Mouse (Mus musculus) midbrain, embryonic 16.5 days (tissue): ENCODE measurements around the gene Pgm1. TPM values are rescaled to one million over a fixed set of nuclear protein-coding genes. Genes with fewer than 3 reads are reported as not detected.

Experiments used
- ATAC-seq: fragments of 200-750 bp; cut with Nextera tagmentation; 2 replicates; pipeline ENCODE4 v1.8.0; 2017; ENCODE audit warnings: moderate TSS enrichment
- H3K27ac ChIP-seq: fragments of 300-500 bp; sonication (generic); 2 replicates; pipeline ENCODE4 v1.5.1; 2014; ENCODE audit warnings: mild to moderate bottlenecking, low read length, mixed read lengths
- H3K27me3 ChIP-seq: fragments of 300-500 bp; sonication (generic); 2 replicates; pipeline ENCODE4 v1.6.1; 2014; ENCODE audit warnings: low read depth, low read length, mixed read lengths; ENCODE audit not compliant: control insufficient read depth, insufficient read depth
- H3K36me3 ChIP-seq: fragments of 300-500 bp; sonication (generic); 2 replicates; pipeline ENCODE4 v1.6.1; 2014; ENCODE audit warnings: mild to moderate bottlenecking, low read length, moderate library complexity, mixed read lengths; ENCODE audit not compliant: control insufficient read depth, insufficient read depth
- H3K4me1 ChIP-seq: fragments of 300-500 bp; sonication (generic); 2 replicates; pipeline ENCODE4 v1.6.1; 2014; ENCODE audit warnings: mild to moderate bottlenecking, low read length, mixed read lengths; ENCODE audit not compliant: control insufficient read depth, insufficient read depth
- H3K4me2 ChIP-seq: fragments of 300-500 bp; sonication (generic); 2 replicates; pipeline ENCODE4 v1.6.1; 2014; ENCODE audit warnings: mild to moderate bottlenecking, low read length, mixed read lengths
- H3K4me3 ChIP-seq: fragments of 300-500 bp; sonication (generic); 2 replicates; pipeline ENCODE4 v1.5.1; 2014; ENCODE audit warnings: low read depth, mild to moderate bottlenecking, low read length, moderate library complexity, mixed read lengths
- H3K9ac ChIP-seq: fragments of 300-500 bp; sonication (generic); 2 replicates; pipeline ENCODE4 v1.6.1; 2014; ENCODE audit warnings: low read depth, low read length, mixed read lengths
- H3K9me3 ChIP-seq: fragments of 300-500 bp; sonication (generic); replicated peaks from 2 replicates; pipeline ENCODE4 v1.6.1; 2014; ENCODE audit warnings: mild to moderate bottlenecking, low read length, mixed read lengths; ENCODE audit not compliant: control insufficient read depth, poor library complexity, severe bottlenecking
- WGBS: fragments of 180-500 bp; shearing (Covaris S2); extraction: QIAGEN DNeasy Blood & Tissue Kit; methylation state at CpG from one replicate; pipeline ENCODE4 v1.1.7; 2014; 5-methylcytosine and 5-hydroxymethylcytosine counted together
- polyA plus RNA-seq: library from polyadenylated mRNA; unstranded; fragments of >200 nt; fragmentation: Nextera tagmentation; extraction: Ambion mirVana; gene quantifications from 2 replicates; pipeline ENCODE4 v1.2.1, GENCODE M21; 2015

The Pgm1 gene
- polyA plus RNA-seq, 1 experiment from 2014 or later: 91.5 TPM

GRCm38 (mm10) chr4:99970097-99970496 lies 40.9 kb downstream of the Pgm1 start:
- Histone ChIP-seq H3K4me2 (no peak overlapping the region), H3K4me3 (no peak overlapping the region), H3K9me3 (no peaks in the 10 kb centered on the region), H3K27ac (no peak overlapping the region), H3K27me3 (no peaks in the 10 kb centered on the region), H3K4me1 (no peaks in the 10 kb centered on the region), H3K9ac (no peak overlapping the region), H3K36me3 (peaks cover 6% of the 10 kb centered on the region; the same call in 1 of the 2 replicates)
- ATAC-seq: no peak
- 68% methylated on average over 4 of the region's 4 CpGs for WGBS

GRCm38 (mm10) chr4:99972886-99973285 lies 43.7 kb downstream of the Pgm1 start:
- H3K36me3 ChIP-seq: 0 out of 2 replicates have a peak, but pooled peaks cover 2% of the 10 kb centered on the region
- no peaks in the 10 kb centered on the region for H3K4me1 ChIP-seq
- H3K9me3 ChIP-seq: no peaks in the 10 kb centered on the region
- H3K4me2 ChIP-seq: no peak overlapping the region
- ATAC-seq: no peak
- no peaks in the 10 kb centered on the region for H3K27me3 ChIP-seq
- H3K27ac ChIP-seq: no peak overlapping the region
- no peak overlapping the region for H3K4me3 ChIP-seq
- 90% methylated on average over 6 of the region's 6 CpGs for WGBS
- H3K9ac ChIP-seq: no peak overlapping the region

GRCm38 (mm10) chr4:99973931-99974330 lies 44.7 kb downstream of the Pgm1 start:
- Histone ChIP-seq H3K9me3 (no peaks in the 10 kb centered on the region), H3K4me2 (no peak overlapping the region), H3K9ac (no peak overlapping the region), H3K36me3 (no peaks in the 10 kb centered on the region), H3K4me3 (no peak overlapping the region), H3K4me1 (no peaks in the 10 kb centered on the region), H3K27ac (no peak overlapping the region), H3K27me3 (no peaks in the 10 kb centered on the region)
- ATAC-seq: no peak
- WGBS: 94% methylated on average over 1 of the region's 1 CpGs

GRCm38 (mm10) chr4:99974375-99974774 lies 45.2 kb downstream of the Pgm1 start:
- Histone ChIP-seq H3K4me1 (no peaks in the 10 kb centered on the region), H3K4me2 (no peak overlapping the region), H3K9me3 (no peaks in the 10 kb centered on the region), H3K4me3 (no peak overlapping the region), H3K9ac (no peak overlapping the region), H3K36me3 (no peaks in the 10 kb centered on the region), H3K27ac (no peak overlapping the region), H3K27me3 (no peaks in the 10 kb centered on the region)
- no peak for ATAC-seq
- 76% methylated on average over 5 of the region's 5 CpGs for WGBS

- Histone ChIP-seq H3K4me3 (no peak overlapping the region), H3K27me3 (no peaks in the 10 kb centered on the region), H3K27ac (no peak overlapping the region), H3K4me1 (no peaks in the 10 kb centered on the region), H3K9ac (no peak overlapping the region), H3K4me2 (no peak overlapping the region), H3K9me3 (no peaks in the 10 kb centered on the region), H3K36me3 (0 out of 2 replicates have a peak, but pooled peaks cover 4% of the 10 kb centered on the region)
- WGBS: 87% methylated on average over 5 of the region's 5 CpGs
- ATAC-seq: no peak
Measured at GRCm38 (mm10) chr4:99979326-99979725, 50.1 kb downstream of the Pgm1 start.

GRCm38 (mm10) chr4:99981216-99981615 lies 52.0 kb downstream of the Pgm1 start:
- H3K9ac ChIP-seq: no peak overlapping the region
- no peak overlapping the region for H3K4me3 ChIP-seq
- no peaks in the 10 kb centered on the region for H3K27me3 ChIP-seq
- H3K4me2 ChIP-seq: no peak overlapping the region
- 0 out of 2 replicates have a peak, but pooled peaks cover 4% of the 10 kb centered on the region for H3K36me3 ChIP-seq
- H3K4me1 ChIP-seq: no peaks in the 10 kb centered on the region
- H3K27ac ChIP-seq: no peak overlapping the region
- no peak for ATAC-seq
- WGBS: 86% methylated on average over 2 of the region's 2 CpGs
- H3K9me3 ChIP-seq: no peaks in the 10 kb centered on the region

- no peak overlapping the region for H3K4me3 ChIP-seq
- H3K36me3 ChIP-seq: 0 out of 2 replicates have a peak, but pooled peaks cover 4% of the 10 kb centered on the region
- no peak overlapping the region; the same call in 1 of the 2 replicates for H3K27ac ChIP-seq
- H3K9me3 ChIP-seq: no peaks in the 10 kb centered on the region
- no peak overlapping the region for H3K9ac ChIP-seq
- ATAC-seq: no peak
- H3K27me3 ChIP-seq: no peaks in the 10 kb centered on the region
- H3K4me1 ChIP-seq: no peaks in the 10 kb centered on the region
- 68% methylated on average over 13 of the region's 13 CpGs for WGBS
- no peak overlapping the region for H3K4me2 ChIP-seq
Measured at GRCm38 (mm10) chr4:99983652-99984368, 54.6 kb downstream of the Pgm1 start.

GRCm38 (mm10) chr4:99984369-99984752 lies 55.1 kb downstream of the Pgm1 start:
- H3K4me1 ChIP-seq: no peaks in the 10 kb centered on the region
- no peak; the same call in 1 of the 2 replicates for ATAC-seq
- H3K4me2 ChIP-seq: no peak overlapping the region
- H3K9ac ChIP-seq: no peak overlapping the region
- no peaks in the 10 kb centered on the region for H3K9me3 ChIP-seq
- H3K36me3 ChIP-seq: 0 out of 2 replicates have a peak, but pooled peaks cover 4% of the 10 kb centered on the region
- H3K4me3 ChIP-seq: no peak overlapping the region
- H3K27me3 ChIP-seq: no peaks in the 10 kb centered on the region
- WGBS: 58% methylated on average over 7 of the region's 7 CpGs
- no peak overlapping the region for H3K27ac ChIP-seq

- no peak overlapping the region for H3K9ac ChIP-seq
- H3K27ac ChIP-seq: no peak overlapping the region
- H3K27me3 ChIP-seq: no peaks in the 10 kb centered on the region
- H3K4me2 ChIP-seq: no peak overlapping the region
- H3K4me3 ChIP-seq: no peak overlapping the region
- H3K4me1 ChIP-seq: no peaks in the 10 kb centered on the region
- no peak for ATAC-seq
- no peaks in the 10 kb centered on the region for H3K9me3 ChIP-seq
- 88% methylated on average over 7 of the region's 7 CpGs for WGBS
- 0 out of 2 replicates have a peak, but pooled peaks cover 4% of the 10 kb centered on the region for H3K36me3 ChIP-seq
Measured at GRCm38 (mm10) chr4:99985086-99985485, 55.9 kb downstream of the Pgm1 start.
